Mouse (Mus musculus): ENCODE measurements around the gene Med22.

Med22 gene

DNA sequence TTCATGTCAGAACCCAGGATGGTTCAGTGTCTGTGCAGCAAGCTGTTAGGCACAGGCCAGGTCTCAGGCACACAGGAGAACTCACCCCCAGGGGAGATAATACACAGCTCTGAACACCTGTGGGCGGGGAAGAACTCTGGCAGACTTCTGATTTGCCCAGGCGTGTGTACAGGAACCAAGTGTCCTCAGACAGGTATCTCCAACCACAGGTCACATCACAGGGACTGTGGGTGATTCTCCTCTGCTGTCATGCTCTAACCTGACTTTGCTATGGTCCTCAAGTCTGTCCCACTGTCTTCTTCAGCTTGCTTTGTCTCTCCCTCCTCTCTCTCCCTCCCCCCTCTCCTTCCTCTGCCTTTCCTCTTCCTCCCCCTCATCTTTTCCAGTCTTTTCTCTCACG, 45.6 kb downstream of the Med22 start, which contains the start of gene Abo:
Abo (minus strand) TSS at position 101 of the 400 bp plus-strand sequence.
- no peak for DNase-seq (ENCODE audit: low read depth)

- no peak for DNase-seq (ENCODE audit: low read depth)
These were observed 47.6 kb downstream of the Med22 start for GRCm38 (mm10) chr2:26862856-26863255.

All from NIH3T3 (cell line).